Mouse (Mus musculus) inflammation-experienced regulatory T-cells, adult 6 months (primary cell): ENCODE measurements around the gene Cnp. TPM values are rescaled to one million over a fixed set of nuclear protein-coding genes. Genes with fewer than 3 reads are reported as not detected.
"Not testable (repeated sequence)": the region's sequence is repeated elsewhere in the genome, so short reads cannot be mapped to it uniquely, and the experiment has no call there.

Experiments used
- ATAC-seq: one replicate; pipeline ENCODE4 v1.8.0; 2017
- polyA plus RNA-seq, 3 experiments: library from polyadenylated mRNA; unstranded; fragments of 100-300 nt; shearing (Covaris generic); gene quantifications; one replicate each; pipeline ENCODE4 v1.2.1; 2017

Cnp gene
- polyA plus RNA-seq = 100 to 1,000 TPM; 159 to 192 (median 165) TPM

DNA sequence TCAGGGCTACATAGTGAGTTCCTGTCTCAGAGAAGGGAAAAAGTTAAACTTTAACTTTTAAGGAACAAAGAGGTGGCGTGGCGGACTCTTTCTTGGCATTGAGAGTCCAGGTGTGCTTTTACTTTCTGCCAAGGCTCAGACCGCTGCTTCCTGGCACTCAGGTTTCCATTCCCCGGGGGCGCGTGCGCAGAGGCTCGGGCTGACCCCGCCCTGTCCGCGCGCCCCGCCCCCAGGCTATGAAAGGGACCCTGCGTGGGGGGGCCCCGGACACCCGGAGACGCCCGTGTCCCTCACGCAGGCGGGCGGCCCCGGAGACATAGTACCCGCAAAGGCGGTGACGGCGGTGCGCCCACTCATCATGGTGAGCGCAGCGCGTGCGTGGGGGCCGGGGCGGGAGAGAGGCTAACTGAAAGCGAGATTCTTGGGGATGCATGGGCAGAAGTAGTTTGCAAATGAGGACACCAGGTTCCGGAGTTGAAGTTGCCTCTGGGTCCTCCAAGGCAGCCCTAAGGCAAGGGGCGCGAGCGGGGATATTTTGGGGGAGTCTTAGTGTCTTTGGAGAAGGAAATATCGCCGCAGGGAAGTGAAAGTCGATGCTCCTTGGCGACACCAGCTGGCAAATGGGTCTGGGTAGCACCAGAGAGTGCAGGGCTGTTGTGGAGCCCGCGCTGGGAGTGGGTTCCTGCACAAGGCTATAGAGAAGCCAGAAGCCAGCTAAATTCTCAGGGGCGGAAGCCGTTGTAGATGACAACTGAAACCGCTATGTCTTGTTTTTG is at the start of gene Cnp:
TSS of gene Cnp (plus strand) at position 197 of the 776 bp plus-strand sequence.
- peak; percentile 57 for ATAC-seq

GRCm38 (mm10) chr11:100524987-100525630 is 49.6 kb upstream of the Cnp start:
- ATAC-seq = no peak

DNA sequence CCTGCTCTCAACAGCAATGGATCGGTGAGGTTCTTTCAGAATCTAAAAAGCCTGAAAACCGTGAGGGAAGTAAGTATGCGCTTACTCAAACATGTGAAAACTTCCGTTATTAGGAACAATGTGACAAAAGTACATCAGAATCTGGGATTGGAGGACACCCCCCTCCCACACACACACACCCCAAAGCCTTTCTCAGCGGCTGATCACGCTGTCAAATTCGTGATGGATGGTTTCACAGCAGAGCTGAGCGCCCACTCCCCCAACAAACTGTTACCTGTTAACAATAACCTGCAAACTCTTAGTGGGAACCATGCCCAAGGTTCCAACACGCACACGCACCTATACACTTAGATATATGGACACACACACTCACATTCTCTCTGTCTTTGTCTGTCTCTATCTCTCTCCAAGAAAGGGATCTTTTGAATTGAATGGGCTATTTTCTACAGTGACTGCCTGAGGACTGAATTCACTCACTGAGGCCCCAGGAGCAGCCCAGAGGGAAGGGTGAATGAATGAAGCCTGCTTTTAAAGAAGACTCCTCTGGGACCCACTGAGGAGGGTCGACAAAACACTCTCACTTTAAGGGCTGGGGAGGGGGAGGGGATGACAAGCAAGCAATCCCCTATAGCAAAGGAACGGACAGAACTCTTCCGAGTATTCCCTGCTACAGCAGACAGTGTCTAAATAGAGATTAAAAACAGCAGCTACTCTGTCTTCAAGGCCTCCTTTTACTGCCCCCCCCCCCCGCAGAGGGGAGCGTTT is 48.5 kb upstream of the Cnp start:
- ATAC-seq = no peak

- no peak for ATAC-seq
Measured at GRCm38 (mm10) chr11:100527066-100527457, 47.6 kb upstream of the Cnp start.

DNA sequence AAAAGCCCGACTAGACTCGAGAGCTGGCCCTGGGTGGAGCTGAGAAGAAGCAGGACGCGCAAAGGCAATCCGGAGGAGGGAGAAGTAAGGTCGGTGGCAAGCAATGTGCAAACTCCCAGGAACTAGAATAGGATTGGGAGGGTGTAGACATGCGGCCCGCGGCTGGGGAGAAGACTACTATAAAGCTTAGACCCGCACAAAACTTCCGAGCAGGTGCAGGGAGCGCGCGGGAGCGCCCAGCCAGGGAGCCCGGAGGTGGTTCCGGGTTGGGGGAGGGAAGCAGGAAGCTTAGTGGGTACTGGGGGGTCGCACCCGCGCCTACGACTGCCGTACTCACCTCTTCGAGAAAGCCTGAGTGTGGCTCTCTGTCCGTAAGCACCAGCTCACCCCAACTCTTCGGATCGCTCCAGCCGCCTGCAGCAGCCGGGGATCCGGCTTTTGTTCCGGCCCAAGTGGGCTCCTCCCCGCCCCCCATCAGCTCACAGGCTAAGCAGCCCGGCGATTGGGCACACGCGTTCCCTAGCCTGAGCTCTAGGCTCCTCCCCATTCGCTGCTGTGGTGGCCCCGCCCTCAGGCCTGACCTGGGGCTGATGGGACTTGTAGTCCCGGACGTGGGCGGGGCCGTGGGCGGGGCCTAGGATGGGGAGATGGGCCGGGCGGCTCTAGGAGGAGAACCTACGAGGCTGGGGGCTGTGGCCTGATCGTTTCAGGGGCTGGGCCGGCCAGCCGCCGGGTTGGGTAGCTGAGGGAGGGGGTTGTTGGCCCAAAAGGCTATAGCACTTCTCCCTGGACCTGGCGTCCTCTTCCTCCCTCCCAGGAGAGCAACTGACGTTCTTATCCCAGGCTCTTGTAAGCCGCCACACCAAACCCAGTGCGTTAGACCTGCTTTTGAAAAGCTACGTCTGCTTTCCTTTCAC is 47.0 kb upstream of the Cnp start, which contains the start of gene Acly:
TSS of gene Acly (minus strand) at position 543 of the 917 bp plus-strand sequence.
- ATAC-seq = peak; percentile 99

DNA sequence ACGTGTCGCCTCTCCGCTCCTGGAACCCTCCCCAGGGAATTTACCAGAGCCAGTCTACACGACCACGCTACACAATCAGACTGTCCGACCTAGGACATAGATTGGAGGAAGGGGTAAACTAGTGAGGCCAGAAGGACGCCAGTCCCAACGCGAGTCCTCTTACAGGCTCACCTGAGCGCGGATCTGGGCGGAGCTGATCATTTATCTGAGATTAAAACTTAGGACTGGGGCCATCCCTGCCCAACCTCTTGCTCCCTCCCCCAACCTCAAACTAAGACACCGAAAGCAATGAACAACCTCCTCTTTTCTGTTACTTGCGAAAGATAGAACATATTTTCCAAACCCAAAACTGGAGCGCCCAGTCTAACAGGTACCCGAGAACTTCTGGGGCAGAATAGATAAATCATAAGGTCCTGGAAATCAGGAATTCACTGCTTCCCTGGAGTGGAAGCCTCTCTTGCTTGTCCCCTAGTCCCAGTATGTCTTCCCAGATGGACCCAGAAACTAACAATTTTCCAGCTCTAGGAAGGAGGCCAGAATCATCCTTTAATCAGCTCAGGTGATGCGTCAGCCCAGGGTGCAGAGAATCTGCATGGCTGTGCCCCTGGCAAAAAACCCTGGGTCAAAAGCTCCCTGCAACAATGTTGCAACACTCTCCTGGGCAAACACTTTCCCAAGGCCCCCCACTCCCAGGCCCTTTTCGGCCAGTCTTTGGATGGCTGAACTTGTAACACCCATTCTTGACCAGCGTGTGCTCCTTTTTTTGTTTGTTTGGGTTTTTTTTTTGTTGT is 46.1 kb upstream of the Cnp start:
- no peak for ATAC-seq

DNA sequence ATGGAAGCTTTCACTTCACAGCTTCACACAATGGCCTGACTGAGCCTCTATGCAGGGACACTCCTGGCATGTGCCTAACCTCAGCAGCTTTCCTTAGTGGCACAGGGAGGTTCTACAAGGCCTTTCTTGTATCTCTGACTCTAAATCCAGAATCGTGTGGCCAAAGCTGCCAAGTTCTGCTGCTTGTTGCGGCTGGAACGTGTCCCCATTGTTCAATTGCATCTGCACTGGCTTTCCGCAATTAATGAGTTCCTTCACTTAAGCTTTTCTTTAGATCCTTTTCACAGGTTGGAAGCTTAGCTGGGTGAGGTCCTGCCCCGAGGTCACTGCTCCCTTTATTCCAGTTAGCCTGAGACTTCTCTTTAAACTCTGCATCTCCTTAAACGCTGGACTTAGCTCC is 40.8 kb upstream of the Cnp start:
- no peak for ATAC-seq

DNA sequence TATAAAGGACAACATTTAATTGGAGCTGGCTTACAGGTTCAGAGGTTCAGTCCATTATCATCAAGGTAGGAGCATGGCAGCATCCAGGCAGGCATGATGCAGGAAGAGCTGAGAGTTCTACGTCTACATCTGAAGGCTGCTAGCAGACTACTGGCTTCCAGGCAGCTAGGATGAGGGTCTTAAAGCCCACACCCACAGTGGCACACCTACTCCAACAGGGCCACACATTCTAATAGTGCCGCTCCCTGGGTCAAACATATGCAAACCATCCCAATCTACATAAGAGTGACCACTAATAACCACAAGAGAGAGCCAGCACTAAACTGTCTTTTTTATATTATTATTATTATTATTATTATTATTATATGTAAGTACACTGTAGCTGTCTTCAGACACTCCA is 40.3 kb upstream of the Cnp start:
- ATAC-seq = not testable (repeated sequence)

DNA sequence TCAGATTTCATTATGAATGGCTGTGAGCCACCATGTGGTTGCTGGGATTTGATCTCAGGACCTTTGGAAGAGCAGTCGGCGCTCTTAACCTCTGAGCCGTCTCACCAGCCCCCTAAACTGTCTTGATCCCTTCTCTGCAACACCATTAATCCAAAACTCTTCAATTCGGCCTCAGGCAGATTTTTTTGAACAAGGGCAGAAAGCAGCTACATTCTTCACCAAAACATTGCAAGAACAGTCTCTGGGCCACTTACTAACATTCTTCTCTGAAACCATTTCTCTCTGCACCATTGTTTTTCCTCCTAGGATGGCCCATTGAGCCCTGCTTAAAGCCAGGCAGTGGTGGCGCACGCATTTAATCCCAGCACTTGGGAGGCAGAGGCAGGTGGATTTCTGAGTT is 39.9 kb upstream of the Cnp start:
- not testable (repeated sequence) for ATAC-seq

GRCm38 (mm10) chr11:100535996-100536395 is 38.7 kb upstream of the Cnp start:
- no peak for ATAC-seq

DNA sequence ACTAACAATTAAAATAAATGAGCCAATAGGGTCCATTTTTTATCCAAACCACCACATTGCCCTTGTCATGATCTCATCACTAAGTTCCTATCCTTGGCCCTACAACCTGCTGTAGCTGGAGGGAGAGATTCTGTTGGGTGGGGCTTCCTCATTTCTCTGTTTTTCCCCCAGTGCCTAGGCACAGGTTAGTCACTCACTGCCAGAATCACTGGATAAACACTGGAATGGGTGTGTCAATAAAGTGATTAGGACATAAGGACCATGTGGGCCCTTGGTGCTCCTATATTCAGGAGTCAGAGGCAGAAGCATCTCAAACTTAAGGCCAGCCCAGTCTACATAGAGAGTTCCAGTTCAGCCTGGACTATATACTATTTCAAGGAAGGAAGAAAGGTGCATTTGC is 38.2 kb upstream of the Cnp start:
- no peak for ATAC-seq

- ATAC-seq = no peak
Measured at GRCm38 (mm10) chr11:100540966-100541365, 33.7 kb upstream of the Cnp start.

- ATAC-seq = no peak
Measured at GRCm38 (mm10) chr11:100541577-100541976, 33.1 kb upstream of the Cnp start.

- peak; percentile 92 for ATAC-seq
Measured at GRCm38 (mm10) chr11:100544832-100545745, 29.6 kb upstream of the Cnp start, which contains the start of gene Ttc25. Ttc25 (plus strand) TSS chr11:100545607.

DNA sequence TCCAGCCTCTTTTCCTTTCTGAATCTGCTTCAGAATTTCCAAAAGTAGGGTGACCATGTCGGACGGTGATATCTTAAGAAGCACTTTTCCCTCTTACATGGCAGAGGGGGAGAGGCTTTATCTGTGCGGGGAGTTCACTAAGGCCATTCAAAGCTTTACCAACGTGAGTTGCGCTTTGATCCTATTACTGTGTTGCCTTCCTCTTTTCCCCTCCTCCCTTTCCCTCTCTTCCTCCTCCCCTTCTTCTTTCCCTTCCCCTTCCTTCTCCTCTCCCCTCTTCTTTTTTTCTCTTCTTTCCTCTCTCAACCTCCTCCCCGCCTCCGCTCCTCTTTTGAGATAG is 29.0 kb upstream of the Cnp start:
- ATAC-seq = no peak

DNA sequence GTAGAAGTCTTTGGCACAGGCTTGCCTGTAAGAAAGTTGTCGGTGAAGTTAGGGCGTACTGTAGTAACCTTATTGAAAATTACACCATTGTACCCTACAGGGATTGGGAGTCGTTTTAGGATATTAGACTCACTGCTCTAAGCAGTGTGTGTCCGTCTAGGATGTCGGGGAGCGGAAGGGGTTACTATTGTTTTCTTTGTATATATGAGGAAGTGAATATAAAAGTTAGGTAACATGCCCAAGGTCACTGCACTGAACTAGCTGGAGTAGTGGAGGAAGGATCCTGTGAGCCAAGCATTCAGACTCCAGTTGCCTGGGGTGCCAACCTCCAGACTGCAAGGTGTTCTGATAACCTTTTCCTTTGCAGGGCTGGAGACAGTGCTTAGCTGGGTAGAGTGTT is 27.7 kb upstream of the Cnp start:
- ATAC-seq = no peak

DNA sequence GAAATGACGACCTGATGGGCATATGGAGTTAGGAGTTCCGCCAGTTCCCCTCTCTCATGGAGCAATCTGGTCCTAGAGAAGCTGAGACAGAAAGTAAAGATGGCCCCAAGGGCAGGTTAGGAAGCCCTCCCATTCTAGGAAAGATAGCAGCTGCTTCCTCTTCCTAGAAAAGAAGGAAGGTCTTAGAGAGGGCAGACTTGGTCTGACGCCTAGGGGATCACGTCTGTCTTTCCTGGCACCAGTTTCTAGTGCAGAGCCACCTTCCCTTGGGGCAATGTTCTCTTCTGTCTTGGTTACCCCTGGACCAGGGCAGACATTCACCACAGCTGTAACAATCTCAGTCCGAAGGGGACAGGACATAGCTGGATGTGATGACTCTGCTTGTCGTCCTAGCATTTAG is 26.6 kb upstream of the Cnp start:
- no peak for ATAC-seq

- ATAC-seq = no peak
Measured at GRCm38 (mm10) chr11:100549466-100549865, 25.2 kb upstream of the Cnp start.

GRCm38 (mm10) chr11:100550101-100550500 is 24.6 kb upstream of the Cnp start:
- no peak for ATAC-seq

DNA sequence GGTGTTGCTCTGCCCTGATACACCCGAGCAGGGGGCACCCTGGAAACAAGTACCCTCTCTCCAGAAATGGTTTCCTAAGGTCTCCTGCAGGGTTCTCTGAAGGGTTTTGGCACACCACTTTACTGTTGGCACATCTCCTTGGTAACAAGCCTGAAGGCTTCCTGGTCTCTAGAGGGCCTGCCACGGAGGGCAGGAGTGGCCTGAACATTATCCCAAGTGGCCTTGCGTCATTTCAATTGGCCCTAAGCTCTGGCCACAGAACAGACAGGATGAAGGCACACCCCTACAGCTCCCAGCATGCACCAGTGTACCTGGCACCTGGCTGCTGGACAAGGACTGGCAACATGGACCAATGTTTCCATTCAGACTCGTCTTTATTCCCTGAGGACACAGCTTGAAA is 21.9 kb upstream of the Cnp start:
- ATAC-seq = no peak
